Mouse (Mus musculus) spleen, postnatal 4 days (tissue): ENCODE data around the gene Zfp503.
A peak's percentile ranks its signal among the peaks of the same experiment; 100 is the strongest.

ENCODE experiments used
- DNase-seq, 2 experiments: peaks; one replicate each; pipeline ENCODE4 v3.0.0; 2022; ENCODE audit warnings: low spot score in 2 of 2

Gene Zfp503

GRCm38 (mm10) chr14:21968978-21969377 lies 20.4 kb downstream of the Zfp503 start:
- DNase-seq: peak; percentile 63 to 87

- DNase-seq: no peak
Measured at GRCm38 (mm10) chr14:21967375-21968010, 21.9 kb downstream of the Zfp503 start.

DNA sequence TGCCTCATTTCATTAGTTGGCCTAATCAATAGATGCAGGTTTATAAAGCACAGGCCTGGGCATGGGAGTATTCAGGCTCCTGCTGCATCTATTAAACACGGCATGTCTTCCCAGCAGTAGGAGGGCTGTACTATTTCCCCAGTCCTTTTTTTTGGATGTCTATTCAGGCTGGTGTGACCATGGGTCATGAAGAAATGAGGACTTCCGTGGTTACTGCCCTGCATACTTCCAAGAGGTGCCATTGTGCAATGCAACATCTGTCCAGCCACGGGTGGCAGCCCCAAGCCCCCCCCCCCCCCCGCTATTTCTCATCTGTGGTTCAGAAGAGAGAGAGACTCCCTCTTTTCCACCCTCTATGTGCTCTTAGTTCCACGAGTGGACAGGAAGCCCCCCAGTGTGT lies 23.1 kb downstream of the Zfp503 start:
- DNase-seq: no peak

GRCm38 (mm10) chr14:21962381-21963050 lies 26.9 kb downstream of the Zfp503 start:
- DNase-seq: no peak

DNA sequence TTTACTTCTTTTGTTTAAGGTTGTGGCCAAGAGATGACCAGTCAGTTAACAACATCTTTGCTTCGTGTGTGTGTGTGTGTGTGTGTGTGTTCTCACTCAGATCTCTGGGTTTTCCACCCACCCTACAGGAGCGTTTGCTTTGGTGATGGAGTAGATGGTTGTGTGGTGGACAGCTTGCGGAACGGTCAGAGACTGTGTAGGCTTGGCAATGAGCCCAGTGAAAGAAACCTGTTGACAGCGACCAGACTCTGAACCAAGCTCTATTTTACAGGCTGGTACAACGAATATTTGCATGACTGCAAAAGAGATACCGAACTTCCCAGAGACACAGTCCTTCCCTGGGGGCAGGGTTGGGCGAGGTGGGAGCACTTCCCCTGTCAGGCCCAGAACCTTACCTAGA lies 30.2 kb downstream of the Zfp503 start:
- DNase-seq: no peak

- no peak for DNase-seq
Measured at GRCm38 (mm10) chr14:21958643-21959042, 30.8 kb downstream of the Zfp503 start.

GRCm38 (mm10) chr14:21952541-21952940 lies 36.9 kb downstream of the Zfp503 start:
- DNase-seq: no peak

DNA sequence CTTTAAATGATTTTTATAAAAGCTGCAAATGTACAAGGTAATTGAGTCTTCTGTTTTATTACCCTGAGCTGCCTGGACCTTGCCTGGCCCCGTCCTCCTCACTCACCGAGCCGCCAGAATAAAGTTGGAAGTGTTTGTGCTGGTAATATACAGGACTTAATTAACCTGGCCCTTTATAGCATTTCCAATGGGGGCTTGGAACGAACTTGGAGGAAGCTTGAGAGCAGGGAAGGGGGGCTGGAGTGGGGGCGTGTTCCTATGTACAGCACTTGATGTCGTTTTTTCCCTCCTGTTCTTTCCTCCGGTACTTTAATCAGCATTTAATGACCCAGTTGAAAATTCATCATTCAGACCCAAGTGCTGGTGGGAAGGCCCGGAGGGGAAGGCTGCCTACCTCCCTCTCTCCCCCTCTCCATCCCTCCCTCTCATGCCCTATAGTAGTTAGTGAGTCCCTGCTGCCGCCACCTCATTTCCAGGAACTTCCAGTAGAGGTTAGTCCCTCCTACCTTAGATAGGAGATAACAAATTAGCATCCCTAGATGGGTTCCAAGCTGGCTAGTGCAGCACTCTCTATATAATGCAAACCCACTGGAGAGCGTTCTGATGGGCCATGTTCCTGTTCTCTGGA lies 37.4 kb downstream of the Zfp503 start:
- no peak for DNase-seq

- DNase-seq: no peak
Measured at GRCm38 (mm10) chr14:21944946-21945345, 44.5 kb downstream of the Zfp503 start.

GRCm38 (mm10) chr14:21941581-21941980 lies 47.8 kb downstream of the Zfp503 start:
- DNase-seq: no peak

DNA sequence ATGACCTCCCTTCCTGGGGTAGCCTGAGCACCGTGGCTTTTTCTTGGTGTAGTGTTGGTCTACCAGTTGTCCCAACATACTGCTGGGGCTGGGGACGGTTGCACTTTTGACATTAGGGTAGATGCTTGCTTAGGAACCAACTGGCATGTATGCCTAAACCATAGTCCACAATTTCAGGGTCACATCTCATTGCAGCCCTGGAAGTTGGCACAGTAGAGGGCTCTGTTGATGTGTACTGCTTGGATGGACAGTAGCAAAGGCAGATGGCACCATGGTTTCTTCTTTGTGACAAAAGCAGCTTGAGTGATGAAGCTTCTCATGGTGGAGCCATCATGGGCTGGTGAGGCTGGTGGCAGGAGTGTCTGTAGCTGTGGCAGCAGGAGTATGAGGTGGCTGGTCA lies 52.3 kb downstream of the Zfp503 start:
- DNase-seq: no peak

DNA sequence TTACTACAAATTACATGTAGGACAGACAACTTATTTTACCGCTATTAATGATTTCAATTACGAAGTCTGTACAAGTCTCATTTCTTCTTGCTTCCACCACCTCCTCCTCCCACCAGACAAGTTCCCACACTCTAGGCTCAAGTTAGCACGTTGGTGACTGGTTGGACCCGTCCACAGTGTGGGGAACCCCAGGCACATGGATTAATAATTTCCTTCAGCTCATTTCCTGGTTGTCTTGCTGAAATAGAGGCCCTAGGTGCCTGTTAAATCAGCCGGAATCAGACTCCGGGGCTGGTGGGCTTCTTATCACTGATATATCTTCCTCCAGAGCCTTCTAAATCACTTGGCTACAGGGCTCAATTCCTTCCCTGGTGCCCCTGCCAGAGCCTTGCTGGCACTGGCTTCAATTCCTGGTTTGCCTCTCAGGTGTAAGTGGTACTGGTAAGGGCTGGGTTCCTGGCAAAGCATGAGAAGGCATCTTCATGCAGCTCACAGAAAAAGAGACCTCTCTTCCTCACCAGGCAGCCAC lies 53.2 kb downstream of the Zfp503 start:
- DNase-seq: no peak
